Mouse (Mus musculus) ES-CJ7 (cell line): Measurements from ENCODE around the gene Nav2.

Experiments
- DNase-seq: peaks from one replicate; pipeline ENCODE4 v3.0.0; 2011; ENCODE audit warnings: low read depth, low spot score

Nav2 gene

DNA sequence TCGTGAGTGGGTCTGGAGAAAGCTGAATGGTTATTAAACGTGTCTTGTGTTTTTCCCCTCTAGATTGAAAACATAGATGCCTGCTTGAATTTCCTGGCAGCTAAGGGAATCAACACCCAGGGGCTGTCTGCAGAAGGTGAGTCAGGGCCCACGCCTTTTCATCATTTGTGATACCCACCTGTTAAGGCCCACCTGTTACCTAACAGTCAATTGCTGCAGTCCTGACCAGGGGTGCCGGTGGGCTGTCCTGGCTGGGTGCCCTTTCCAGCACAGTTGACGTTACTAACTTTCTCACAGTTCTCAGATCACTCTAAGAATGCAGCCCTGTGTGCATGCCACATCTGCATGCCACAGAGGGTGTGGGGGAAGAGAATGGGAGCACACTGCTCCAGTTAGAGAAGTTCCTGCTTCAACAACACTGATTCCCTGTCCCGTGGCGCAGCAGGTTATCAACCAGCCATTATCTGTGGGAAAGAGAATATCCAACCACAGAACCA lies 489.6 kb downstream of the Nav2 start:
- no peak for DNase-seq

- DNase-seq = peak; percentile 80
Observed at GRCm38 (mm10) chr7:49399314-49399713, 490.8 kb downstream of the Nav2 start.

- DNase-seq = peak; percentile 28
Observed at GRCm38 (mm10) chr7:49400463-49400862, 491.9 kb downstream of the Nav2 start.

DNA sequence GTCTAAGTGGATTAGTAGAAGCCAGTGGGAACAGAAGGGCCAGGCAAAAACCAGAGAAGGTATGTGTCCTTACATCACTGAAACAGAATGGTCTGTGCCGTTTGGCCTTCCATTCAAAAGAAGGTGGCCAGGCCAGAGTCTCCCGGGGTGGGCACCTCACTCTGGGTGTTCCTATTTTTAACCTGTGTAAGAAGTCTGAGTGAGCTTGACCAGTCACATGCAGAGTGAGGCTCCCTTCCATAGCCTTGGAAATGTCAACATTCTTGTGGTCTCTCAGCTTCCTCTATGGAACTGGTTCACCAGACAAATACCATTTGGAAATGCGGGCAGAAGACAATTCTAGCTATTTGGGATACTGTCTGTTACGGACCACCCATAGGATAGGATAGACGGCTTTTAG lies 494.0 kb downstream of the Nav2 start:
- DNase-seq = no peak

DNA sequence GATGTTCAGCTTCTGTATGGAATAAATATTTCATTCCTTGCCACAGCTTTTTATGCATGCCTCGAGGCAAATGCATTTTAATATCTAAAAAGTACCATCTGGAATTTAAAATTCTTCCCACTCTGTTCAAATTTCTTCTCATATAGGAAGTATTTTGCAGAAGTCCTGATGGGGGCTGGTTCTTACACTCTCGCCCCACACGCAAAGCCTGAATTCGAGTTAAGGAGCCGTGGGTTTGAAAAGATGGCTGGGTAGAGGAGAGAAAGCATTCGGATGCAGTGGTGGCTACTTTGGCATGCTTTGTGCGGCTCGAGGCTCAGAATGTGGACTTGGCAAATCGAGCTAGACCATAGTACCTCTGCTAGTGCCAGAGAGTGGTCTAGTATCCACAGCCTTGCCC lies 499.2 kb downstream of the Nav2 start:
- no peak for DNase-seq

- DNase-seq = no peak
Observed at GRCm38 (mm10) chr7:49408625-49409024, 500.1 kb downstream of the Nav2 start.

- no peak for DNase-seq
Observed at GRCm38 (mm10) chr7:49409265-49409664, 500.7 kb downstream of the Nav2 start.

- no peak for DNase-seq
Observed at GRCm38 (mm10) chr7:49410188-49410587, 501.7 kb downstream of the Nav2 start.

DNA sequence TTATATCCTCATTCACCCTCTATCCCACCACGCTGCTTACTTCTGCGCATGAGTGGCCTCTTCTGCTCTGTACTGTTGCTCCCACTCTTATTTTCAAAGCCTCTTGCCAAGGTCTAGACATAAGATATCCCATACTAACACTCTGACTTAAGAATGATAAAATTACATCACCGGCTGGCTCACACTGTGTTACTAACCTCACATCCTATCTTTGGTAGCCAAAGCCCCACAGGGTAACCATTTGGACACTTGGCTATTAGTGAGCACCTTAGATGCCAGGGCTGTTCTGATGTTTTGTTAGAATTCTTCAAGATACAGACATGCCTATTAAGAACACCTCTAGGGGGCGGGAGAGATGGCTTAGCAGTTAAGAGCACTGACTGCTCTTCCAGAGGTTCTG lies 502.4 kb downstream of the Nav2 start:
- DNase-seq = no peak

GRCm38 (mm10) chr7:49411803-49412202 lies 503.3 kb downstream of the Nav2 start:
- DNase-seq = no peak

- no peak for DNase-seq
Observed at GRCm38 (mm10) chr7:49415131-49415530, 506.6 kb downstream of the Nav2 start.

DNA sequence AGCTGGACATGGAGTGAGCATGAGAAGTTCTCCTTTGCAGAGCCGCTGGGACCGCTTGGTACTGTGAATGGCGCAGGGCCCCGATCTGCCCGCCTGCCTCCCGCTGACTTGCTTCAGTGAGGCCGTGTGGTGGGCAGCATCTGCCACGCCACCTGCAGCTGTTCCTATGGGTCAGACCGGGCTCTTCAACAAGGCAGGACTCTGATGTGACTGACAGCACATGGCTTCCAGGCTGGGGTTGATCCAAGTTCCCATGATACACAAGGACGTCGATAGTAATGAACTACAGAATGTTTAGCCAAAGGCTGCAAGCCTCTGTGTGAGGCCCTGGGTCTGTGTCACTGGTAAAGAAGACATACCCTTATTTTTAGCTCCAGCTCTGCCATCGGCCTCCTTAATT lies 507.2 kb downstream of the Nav2 start:
- DNase-seq = no peak

- no peak for DNase-seq
Observed at GRCm38 (mm10) chr7:49418841-49419240, 510.3 kb downstream of the Nav2 start.

DNA sequence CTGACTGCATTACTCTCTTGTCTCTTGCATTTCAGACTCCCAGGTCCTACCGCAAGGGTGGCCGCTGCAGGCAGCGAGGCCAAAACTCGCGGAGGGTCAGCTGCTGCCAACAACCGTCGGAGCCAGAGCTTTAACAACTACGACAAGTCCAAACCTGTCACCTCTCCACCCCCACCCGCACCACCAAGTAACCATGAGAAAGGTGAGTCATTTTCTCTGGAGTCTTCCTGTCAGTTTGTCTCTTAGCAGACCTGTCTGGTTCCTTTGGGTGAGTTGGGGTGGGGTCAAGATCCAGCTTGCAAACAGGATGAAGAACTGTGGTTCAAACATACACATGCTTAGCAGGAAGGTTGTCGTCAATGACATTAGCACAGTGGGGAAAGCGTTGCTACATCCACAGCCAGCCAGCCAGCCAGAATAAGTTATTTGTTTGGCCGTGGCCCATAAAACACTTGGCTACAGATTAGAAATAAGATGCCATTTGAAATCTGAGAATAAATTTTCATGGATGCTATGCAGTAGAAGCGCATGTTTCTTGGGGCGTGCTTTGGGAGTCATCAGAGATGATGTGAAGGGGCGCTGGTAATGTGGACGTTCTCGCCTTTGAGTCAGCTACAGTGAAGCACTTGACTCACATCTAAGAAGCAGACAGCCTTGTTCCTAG lies 511.8 kb downstream of the Nav2 start:
- DNase-seq = no peak

DNA sequence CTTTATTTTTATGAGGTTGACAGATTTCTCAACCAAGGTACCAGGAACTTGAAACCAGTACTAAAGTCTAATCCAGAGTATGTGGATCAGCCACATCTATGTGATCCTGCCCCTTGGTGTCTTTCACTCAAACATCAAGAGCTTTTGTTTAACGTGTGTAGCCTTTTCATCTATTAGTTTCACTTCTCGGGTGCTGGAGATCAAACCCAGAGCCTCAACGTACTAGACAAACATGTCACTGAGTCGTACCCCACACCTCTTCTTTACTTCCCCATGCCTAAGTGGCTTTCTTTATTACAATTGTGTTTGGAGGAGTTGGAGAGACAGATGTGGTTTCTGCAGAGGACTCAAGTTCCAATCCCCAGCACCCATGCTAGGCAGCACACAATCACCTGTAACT lies 512.7 kb downstream of the Nav2 start:
- DNase-seq = no peak

- DNase-seq = no peak
Observed at GRCm38 (mm10) chr7:49423943-49424342, 515.4 kb downstream of the Nav2 start.

DNA sequence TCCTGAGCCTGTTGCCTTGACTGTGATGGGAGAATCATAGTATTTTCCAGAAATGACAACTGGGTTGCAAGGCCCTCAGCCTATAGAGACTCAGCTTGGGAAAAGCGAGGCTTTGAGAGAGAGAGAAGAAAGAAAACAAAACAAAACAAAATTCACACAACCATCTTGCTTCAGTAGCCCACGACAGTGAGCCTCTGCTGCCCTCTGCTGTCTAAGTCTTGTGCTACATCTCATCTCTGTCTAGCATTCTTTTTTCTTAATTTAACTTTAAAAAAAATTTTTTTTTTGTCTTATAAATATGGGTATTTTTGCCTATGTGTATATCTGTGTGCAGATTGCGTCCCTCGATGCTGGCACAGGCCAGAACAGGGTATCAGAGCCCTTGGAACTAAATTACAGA lies 517.5 kb downstream of the Nav2 start:
- no peak for DNase-seq

- peak; percentile 83 for DNase-seq
Observed at GRCm38 (mm10) chr7:49427843-49428242, 519.3 kb downstream of the Nav2 start.

DNA sequence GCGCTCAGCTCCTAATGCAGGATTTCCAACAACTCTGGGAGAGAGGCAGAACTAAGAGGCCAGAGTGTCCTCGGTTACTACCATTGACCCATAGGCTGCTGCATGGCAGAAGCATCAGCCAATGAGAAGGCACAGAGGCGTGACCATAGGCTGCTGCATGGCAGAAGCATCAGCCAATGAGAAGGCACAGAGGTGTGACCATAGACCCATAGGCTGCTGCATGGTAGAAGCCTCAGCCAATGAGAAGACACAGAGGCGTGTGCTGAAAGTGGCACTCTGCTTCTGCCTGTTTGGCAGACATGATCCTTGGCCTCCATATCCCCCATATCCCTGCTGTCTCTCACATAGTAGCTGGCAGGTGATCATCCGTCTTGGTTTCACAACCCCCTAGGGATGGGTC lies 520.4 kb downstream of the Nav2 start:
- peak; percentile 85 for DNase-seq

GRCm38 (mm10) chr7:49430808-49431207 lies 522.3 kb downstream of the Nav2 start:
- no peak for DNase-seq

- DNase-seq = no peak
Observed at GRCm38 (mm10) chr7:49433945-49434344, 525.4 kb downstream of the Nav2 start.

- no peak for DNase-seq
Observed at GRCm38 (mm10) chr7:49436492-49436891, 528.0 kb downstream of the Nav2 start.

- no peak for DNase-seq
Observed at GRCm38 (mm10) chr7:49437901-49438300, 529.4 kb downstream of the Nav2 start.

GRCm38 (mm10) chr7:49439136-49439535 lies 530.6 kb downstream of the Nav2 start:
- peak; percentile 57 for DNase-seq
